Mouse (Mus musculus): ENCODE results near the gene Vmac. TPM values are rescaled to one million over a fixed set of nuclear protein-coding genes. Genes with fewer than 3 reads are reported as not detected.

The Vmac gene
- polyA plus RNA-seq, 1 experiment from 2014 or later = 18.1 TPM

DNA sequence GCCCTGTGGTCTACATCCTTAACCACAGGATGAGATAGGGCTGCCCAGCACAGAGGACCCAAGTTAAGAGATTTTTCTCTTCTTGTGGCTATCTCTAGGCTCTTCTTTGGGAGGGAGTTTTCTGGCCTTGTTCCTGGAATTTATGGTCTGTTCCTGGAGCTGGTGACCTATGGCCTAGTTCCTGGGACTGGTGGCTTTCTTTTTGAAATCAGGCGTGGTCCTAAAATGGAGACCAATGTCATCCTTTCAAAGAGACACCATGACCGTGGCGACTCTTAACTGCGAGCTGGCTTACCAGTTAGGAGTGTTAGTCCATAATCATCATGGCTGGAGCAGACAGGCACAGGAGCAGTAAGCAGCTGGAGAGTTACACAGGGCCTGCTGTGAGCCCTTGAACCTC is 51.4 kb downstream of the Vmac start:
- ATAC-seq (ENCODE audit: low FRiP score) = no peak
- Histone ChIP-seq H3K4me2 (replicated peaks; ENCODE audit: low read depth, low read length) (no peak overlapping the region), H3K9ac (ENCODE audit: low read depth, low read length) (no peak overlapping the region), H3K27me3 (ENCODE audit: control insufficient read depth, insufficient read depth, low read length) (no peaks in the 10 kb centered on the region), H3K4me3 (ENCODE audit: low read depth, low read length) (no peak overlapping the region), H3K36me3 (ENCODE audit: control insufficient read depth, insufficient read depth, low read length) (no peaks in the 10 kb centered on the region), H3K9me3 (ENCODE audit: control insufficient read depth, low read length) (no peaks in the 10 kb centered on the region), H3K27ac (ENCODE audit: low read depth, low read length) (no peak overlapping the region), H3K4me1 (replicated peaks; ENCODE audit: control insufficient read depth, insufficient read depth, low read length) (no peaks in the 10 kb centered on the region)
- 96% methylated on average over 4 of the region's 4 CpGs for WGBS
- no peak for DNase-seq (ENCODE audit: low spot score)

DNA sequence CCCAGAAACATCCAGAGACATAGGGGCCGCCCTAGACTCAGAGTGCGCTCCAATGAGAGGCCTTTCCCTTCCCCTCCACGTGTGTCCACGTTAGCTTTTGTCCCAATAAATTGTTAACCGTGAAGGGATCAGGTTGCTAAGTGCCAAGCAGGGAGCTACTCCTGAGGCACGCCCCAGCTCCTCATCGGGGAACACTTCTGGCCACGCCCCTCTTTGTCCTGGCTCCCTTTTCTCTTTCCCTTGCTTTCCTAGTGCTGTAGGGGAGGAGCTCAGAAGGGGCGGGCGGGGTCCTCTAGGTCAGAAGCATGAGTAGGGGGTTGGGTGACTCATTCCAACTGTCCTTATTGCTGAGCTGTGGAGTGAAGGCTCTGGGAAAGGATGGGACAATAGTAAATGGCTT is 53.5 kb downstream of the Vmac start:
- under 1% methylated on average over 10 of the region's 10 CpGs for WGBS
- ATAC-seq (ENCODE audit: low FRiP score) (peak; percentile 62), DNase-seq (ENCODE audit: low spot score) (peak; percentile 64)
- Histone ChIP-seq H3K4me2 (replicated peaks; ENCODE audit: low read depth, low read length) (peak overlapping the region; percentile 23), H3K4me1 (replicated peaks; ENCODE audit: control insufficient read depth, insufficient read depth, low read length) (no peaks in the 10 kb centered on the region), H3K27ac (ENCODE audit: low read depth, low read length) (no peak overlapping the region), H3K9me3 (ENCODE audit: control insufficient read depth, low read length) (no peaks in the 10 kb centered on the region), H3K4me3 (ENCODE audit: low read depth, low read length) (no peak overlapping the region), H3K27me3 (ENCODE audit: control insufficient read depth, insufficient read depth, low read length) (no peaks in the 10 kb centered on the region), H3K36me3 (ENCODE audit: control insufficient read depth, insufficient read depth, low read length) (no peaks in the 10 kb centered on the region), H3K9ac (ENCODE audit: low read depth, low read length) (0 out of 2 replicates have a peak overlapping the region, but pooled peaks have one; percentile 31)

Other genes starting within 250 kb of the Vmac start
- gene Ptprs, start 241.5 kb downstream of the Vmac start, polyA plus RNA-seq (2014; fragmentation: Nextera tagmentation; extraction: Ambion mirVana) = 142 and 156 TPM in 2 replicates
- gene Znrf4, start 205.6 kb downstream of the Vmac start, polyA plus RNA-seq (2014; fragmentation: Nextera tagmentation; extraction: Ambion mirVana) = not detected in 2 replicates
- 1.0 and 1.1 TPM in 2 replicates for gene Gm20219, start 163.6 kb downstream of the Vmac start, polyA plus RNA-seq (2014; fragmentation: Nextera tagmentation; extraction: Ambion mirVana)
- gene Safb2, start 133.4 kb downstream of the Vmac start, polyA plus RNA-seq (2014; fragmentation: Nextera tagmentation; extraction: Ambion mirVana) = 47.6 and 56.1 TPM in 2 replicates
- gene Safb, start 133.2 kb downstream of the Vmac start, polyA plus RNA-seq (2014; fragmentation: Nextera tagmentation; extraction: Ambion mirVana) = 93.7 and 105 TPM in 2 replicates
- 184 and 192 TPM in 2 replicates for gene 2410015M20Rik, start 108.3 kb downstream of the Vmac start, polyA plus RNA-seq (2014; fragmentation: Nextera tagmentation; extraction: Ambion mirVana)
- 1,258 and 1,259 TPM in 2 replicates for gene Rpl36, start 104.6 kb downstream of the Vmac start, polyA plus RNA-seq (2014; fragmentation: Nextera tagmentation; extraction: Ambion mirVana)
- 43.7 and 45.4 TPM in 2 replicates for gene Lonp1, start 91.1 kb downstream of the Vmac start, polyA plus RNA-seq (2014; fragmentation: Nextera tagmentation; extraction: Ambion mirVana)
- 0.56 and 0.86 TPM in 2 replicates for gene Catsperd, start 89.9 kb downstream of the Vmac start, polyA plus RNA-seq (2014; fragmentation: Nextera tagmentation; extraction: Ambion mirVana)
- 94.2 and 104 TPM in 2 replicates for gene Ranbp3, start 44.7 kb downstream of the Vmac start, polyA plus RNA-seq (2014; fragmentation: Nextera tagmentation; extraction: Ambion mirVana)
- 363 and 381 TPM in 2 replicates for gene Ndufa11, start 255 bp downstream of the Vmac start, polyA plus RNA-seq (2014; fragmentation: Nextera tagmentation; extraction: Ambion mirVana)
- 4.4 and 4.6 TPM in 2 replicates for gene Nrtn, start 39.5 kb upstream of the Vmac start, polyA plus RNA-seq (2014; fragmentation: Nextera tagmentation; extraction: Ambion mirVana)
- gene Dus3l, start 46.7 kb upstream of the Vmac start, polyA plus RNA-seq (2014; fragmentation: Nextera tagmentation; extraction: Ambion mirVana) = 30.3 and 35.4 TPM in 2 replicates
- gene Prr22, start 52.2 kb upstream of the Vmac start, polyA plus RNA-seq (2014; fragmentation: Nextera tagmentation; extraction: Ambion mirVana) = 0.49 and 0.71 TPM in 2 replicates
- gene Rfx2, start 113.0 kb upstream of the Vmac start, polyA plus RNA-seq (2014; fragmentation: Nextera tagmentation; extraction: Ambion mirVana) = 6.4 and 6.7 TPM in 2 replicates
- not detected in 2 replicates for gene Acsbg2, start 156.4 kb upstream of the Vmac start, polyA plus RNA-seq (2014; fragmentation: Nextera tagmentation; extraction: Ambion mirVana)
- 0.25 and 0.26 TPM in 2 replicates for gene 1700061G19Rik, start 157.5 kb upstream of the Vmac start, polyA plus RNA-seq (2014; fragmentation: Nextera tagmentation; extraction: Ambion mirVana)
- 26.0 and 32.2 TPM in 2 replicates for gene Mllt1, start 217.4 kb upstream of the Vmac start, polyA plus RNA-seq (2014; fragmentation: Nextera tagmentation; extraction: Ambion mirVana)